Mouse (Mus musculus): ENCODE results near the gene Cldn22.

DNA sequence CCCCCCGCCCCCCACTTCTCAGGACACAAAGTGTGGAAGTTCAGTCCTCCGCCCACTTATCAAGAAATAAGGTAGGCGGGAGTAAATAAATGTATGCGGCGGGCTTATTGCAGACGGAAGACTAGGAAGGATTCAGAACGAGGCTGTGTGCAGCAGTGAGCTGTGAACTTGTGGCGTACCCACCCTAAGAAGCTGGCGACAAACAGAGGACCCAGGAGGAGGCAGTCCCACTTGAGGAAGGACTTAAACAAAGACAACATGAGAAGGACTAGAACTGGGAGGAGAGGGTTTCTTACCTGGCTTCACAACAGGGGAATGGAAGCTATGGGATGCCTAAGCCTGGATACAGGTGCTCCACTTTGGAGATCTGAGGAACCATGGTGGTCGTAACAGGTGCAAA lies 19.4 kb downstream of the Cldn22 start:
- TF ChIP-seq CTCF (IDR thresholded peaks at IDR 0.05; ENCODE audit: borderline replicate concordance, insufficient read depth, low read length): no peak
- no peak for TF ChIP-seq POLR2A (IDR thresholded peaks at IDR 0.05; ENCODE audit: low read depth, low read length)
